Mouse (Mus musculus) bone marrow macrophage, adult 2 months (primary cell): ENCODE data around the gene Gm10392. TPM values are rescaled to one million over a fixed set of nuclear protein-coding genes. Genes with fewer than 3 reads are reported as not detected.
A peak's percentile ranks its signal among the peaks of the same experiment; 100 is the strongest.
"Not testable (repeated sequence)": the region's sequence is repeated elsewhere in the genome, so short reads cannot be mapped to it uniquely, and the experiment has no call there.

Experiments used
- H3K27ac ChIP-seq: 2 replicates; pipeline ENCODE4 v1.5.1; 2012; ENCODE audit warnings: low read depth, low read length; ENCODE audit not compliant: insufficient read depth
- H3K4me1 ChIP-seq: 2 replicates; pipeline ENCODE4 v1.6.1; 2012; ENCODE audit warnings: low read length; ENCODE audit not compliant: control insufficient read depth, insufficient read depth
- H3K4me3 ChIP-seq: 2 replicates; pipeline ENCODE4 v1.5.1; 2012; ENCODE audit warnings: mild to moderate bottlenecking, low read length, moderate library complexity; ENCODE audit not compliant: insufficient read depth
- CTCF ChIP-seq: IDR thresholded peaks from 2 replicates; pipeline ENCODE4 v1.5.1; 2012; ENCODE audit warnings: low read depth, mild to moderate bottlenecking, low read length, moderate library complexity
- POLR2A ChIP-seq: IDR thresholded peaks from 2 replicates; pipeline ENCODE4 v1.6.1; 2012; ENCODE audit warnings: mild to moderate bottlenecking, low read depth, low read length, borderline replicate concordance
- polyA plus RNA-seq: library from polyadenylated mRNA; stranded (reverse); fragments of >200 nt; gene quantifications from 2 replicates; pipeline ENCODE4 v1.2.4, GENCODE M21; 2012; ENCODE audit not compliant: missing spikeins, insufficient read depth, insufficient read length

Gm10392 gene
- polyA plus RNA-seq: 0.32 TPM in 1 of 2 replicates, not detected in the other

- Histone ChIP-seq H3K27ac (peak within 1 kb of the TSS; percentile 70), H3K4me1 (peaks cover 47% of the 10 kb centered on the region), H3K4me3 (no peak within 1 kb of the TSS)
- TF ChIP-seq CTCF (no peak), POLR2A (no peak)
Observed at GRCm38 (mm10) chr11:77519043-77519442, at the start of gene Gm10392. Gm10392 (minus strand) TSS chr11:77519198.

GRCm38 (mm10) chr11:77545261-77545660, 26.3 kb upstream of the Gm10392 start:
- Histone ChIP-seq H3K4me1 (0 out of 2 replicates have a peak, but pooled peaks cover 2% of the 10 kb centered on the region), H3K4me3 (no peak overlapping the region), H3K27ac (no peak overlapping the region)
- TF ChIP-seq CTCF (no peak), POLR2A (no peak)

- TF ChIP-seq POLR2A: no peak
- TF ChIP-seq CTCF: no peak
- Histone ChIP-seq H3K4me1 (no peaks in the 10 kb centered on the region), H3K27ac (no peak overlapping the region), H3K4me3 (no peak overlapping the region)
Observed at GRCm38 (mm10) chr11:77532202-77532846, 13.3 kb upstream of the Gm10392 start.

- TF ChIP-seq POLR2A (no peak), CTCF (no peak)
- H3K27ac ChIP-seq: no peak overlapping the region
- no peak overlapping the region for H3K4me3 ChIP-seq
- H3K4me1 ChIP-seq: no peaks in the 10 kb centered on the region
Observed at GRCm38 (mm10) chr11:77530862-77531261, 11.9 kb upstream of the Gm10392 start.

- Histone ChIP-seq H3K4me3 (no peak overlapping the region), H3K4me1 (no peaks in the 10 kb centered on the region), H3K27ac (no peak overlapping the region)
- no peak for TF ChIP-seq CTCF
- no peak for TF ChIP-seq POLR2A
Observed at GRCm38 (mm10) chr11:77529644-77530043, 10.6 kb upstream of the Gm10392 start.

GRCm38 (mm10) chr11:77528420-77528819, 9.4 kb upstream of the Gm10392 start:
- not testable (repeated sequence) for H3K27ac ChIP-seq, H3K4me1 ChIP-seq, H3K4me3 ChIP-seq

GRCm38 (mm10) chr11:77525804-77526486, 6.9 kb upstream of the Gm10392 start:
- TF ChIP-seq CTCF (no peak), POLR2A (no peak)
- Histone ChIP-seq H3K27ac (no peak overlapping the region), H3K4me1 (peaks cover 12% of the 10 kb centered on the region), H3K4me3 (no peak overlapping the region)

- Histone ChIP-seq H3K4me3 (no peak overlapping the region), H3K27ac (peak overlapping the region; percentile 74), H3K4me1 (peaks cover 46% of the 10 kb centered on the region)
- TF ChIP-seq CTCF (no peak), POLR2A (no peak)
Observed at GRCm38 (mm10) chr11:77520601-77521529, 1.9 kb upstream of the Gm10392 start.

GRCm38 (mm10) chr11:77518051-77518798, 773 bp downstream of the Gm10392 start:
- Histone ChIP-seq H3K4me1 (peaks cover 47% of the 10 kb centered on the region), H3K4me3 (no peak overlapping the region), H3K27ac (peak overlapping the region; percentile 65)
- TF ChIP-seq CTCF (no peak), POLR2A (no peak)
